Mouse (Mus musculus) testis, adult 2 months (tissue): ENCODE results near the gene Bclaf3.

Source experiments
- CTCF ChIP-seq: fragments of 200-500 bp; IDR thresholded peaks from 2 replicates; pipeline ENCODE4 v1.5.1; 2012; ENCODE audit warnings: low read depth, mild to moderate bottlenecking, inconsistent platforms, low read length, moderate library complexity; ENCODE audit not compliant: control insufficient read depth, insufficient read depth, insufficient replicate concordance
- POLR2A ChIP-seq: fragments of 200-500 bp; IDR thresholded peaks from 2 replicates; pipeline ENCODE4 v1.6.1; 2012; ENCODE audit warnings: low read depth, mild to moderate bottlenecking, inconsistent platforms, low read length, moderate library complexity; ENCODE audit not compliant: control insufficient read depth

- TF ChIP-seq CTCF = no peak
- no peak for TF ChIP-seq POLR2A
Observed at GRCm38 (mm10) chrX:159541936-159542335, 15.4 kb downstream of the Bclaf3 start.
